Mouse (Mus musculus) pancreas, adult 10 weeks (tissue): ENCODE measurements around the gene Deaf1. TPM values are rescaled to one million over a fixed set of nuclear protein-coding genes. Genes with fewer than 3 reads are reported as not detected.

ENCODE experiments used
- polyA plus RNA-seq: library from polyadenylated mRNA; stranded (reverse); fragments of 350-450 nt; fragmentation: Illumina TruSeq; extraction: RNeasy Lipid Tissue Mini Kit (QIAGEN cat#74804); gene quantifications from one replicate; pipeline ENCODE4 v1.2.3, GENCODE M21; 2015; ENCODE audit warnings: low read depth, low replicate concordance; ENCODE audit not compliant: insufficient read depth

Gene Deaf1
- polyA plus RNA-seq: 23.3 TPM

DNA sequence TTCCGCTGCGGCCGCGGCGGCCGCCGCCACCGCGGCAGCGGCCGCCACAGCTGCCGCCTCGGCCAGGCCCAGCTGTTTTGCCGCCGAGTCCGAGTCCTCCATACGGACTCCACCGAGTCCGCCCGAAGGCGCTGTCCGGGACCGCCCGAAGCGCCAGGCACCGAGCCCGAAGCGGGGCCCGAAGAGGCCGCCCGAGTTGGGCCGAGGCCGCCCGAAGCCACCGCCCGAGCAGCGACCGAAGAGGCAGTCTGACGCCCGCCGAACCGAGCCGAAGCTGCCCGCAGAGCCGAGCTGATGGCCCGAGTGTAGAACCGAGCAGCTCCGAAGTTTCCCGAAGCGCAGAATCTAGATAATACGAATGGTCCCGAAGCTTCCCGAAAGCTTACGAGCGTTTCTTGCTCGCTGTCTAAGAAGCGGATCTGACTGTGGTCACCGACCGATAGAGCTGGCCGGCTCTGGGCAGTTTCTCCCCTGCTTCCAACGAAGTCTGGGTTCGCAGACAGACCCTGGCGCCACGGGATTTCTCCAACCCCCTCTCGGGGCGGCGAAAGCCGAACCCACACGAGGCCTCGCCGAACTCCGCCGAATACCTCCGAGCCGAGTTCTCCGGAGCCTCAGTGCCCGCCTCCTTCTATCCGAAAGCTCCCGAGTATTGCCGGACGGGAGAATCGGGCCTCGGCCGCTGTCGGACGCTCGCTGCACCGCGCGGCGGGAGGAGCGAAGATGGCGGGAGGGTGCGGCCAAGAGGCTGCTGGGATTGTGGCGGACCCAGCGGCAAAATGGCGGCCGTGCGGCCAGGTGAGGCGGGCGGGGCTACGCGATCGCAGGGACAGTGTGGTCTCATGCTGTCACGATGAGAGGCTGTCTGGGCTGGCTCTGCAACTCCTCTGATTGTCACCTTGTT lies at the start of gene Deaf1, which contains the start of gene Tmem80:
Gene Deaf1 (minus strand): TSS at position 222 of the 904 bp plus-strand sequence.
Gene Tmem80 (plus strand): TSS at position 271 of the 904 bp plus-strand sequence.

DNA sequence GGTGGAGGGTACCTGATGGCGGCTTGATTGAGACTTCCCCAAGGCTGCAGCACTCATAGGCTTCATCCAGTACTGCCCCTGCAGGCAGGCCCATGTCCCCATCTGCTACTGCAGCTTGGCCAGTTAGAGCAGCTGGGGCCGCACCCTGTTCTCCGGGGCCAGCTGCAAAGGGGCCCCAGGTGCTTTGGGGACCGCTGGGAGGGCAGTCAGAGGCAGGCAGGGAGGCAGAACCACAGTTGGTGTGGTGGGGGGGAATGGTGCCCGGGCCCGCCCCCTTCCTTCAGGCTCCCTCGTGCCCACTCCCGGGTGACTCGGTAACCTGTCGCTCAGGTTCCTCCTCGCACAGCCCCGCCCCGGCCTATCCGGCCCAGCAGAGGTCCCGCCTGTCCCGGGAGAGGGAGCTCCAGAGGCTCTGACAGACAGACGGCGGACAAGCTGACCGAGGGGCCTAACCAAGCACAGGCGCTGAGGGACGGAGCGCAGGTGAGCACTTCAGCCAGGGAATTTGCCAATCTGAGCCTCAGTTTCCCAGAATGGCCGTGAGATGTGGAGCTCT lies 11.2 kb upstream of the Deaf1 start, which contains the start of gene Eps8l2:
Gene Eps8l2 (plus strand): TSS at position 305 of the 556 bp plus-strand sequence.

DNA sequence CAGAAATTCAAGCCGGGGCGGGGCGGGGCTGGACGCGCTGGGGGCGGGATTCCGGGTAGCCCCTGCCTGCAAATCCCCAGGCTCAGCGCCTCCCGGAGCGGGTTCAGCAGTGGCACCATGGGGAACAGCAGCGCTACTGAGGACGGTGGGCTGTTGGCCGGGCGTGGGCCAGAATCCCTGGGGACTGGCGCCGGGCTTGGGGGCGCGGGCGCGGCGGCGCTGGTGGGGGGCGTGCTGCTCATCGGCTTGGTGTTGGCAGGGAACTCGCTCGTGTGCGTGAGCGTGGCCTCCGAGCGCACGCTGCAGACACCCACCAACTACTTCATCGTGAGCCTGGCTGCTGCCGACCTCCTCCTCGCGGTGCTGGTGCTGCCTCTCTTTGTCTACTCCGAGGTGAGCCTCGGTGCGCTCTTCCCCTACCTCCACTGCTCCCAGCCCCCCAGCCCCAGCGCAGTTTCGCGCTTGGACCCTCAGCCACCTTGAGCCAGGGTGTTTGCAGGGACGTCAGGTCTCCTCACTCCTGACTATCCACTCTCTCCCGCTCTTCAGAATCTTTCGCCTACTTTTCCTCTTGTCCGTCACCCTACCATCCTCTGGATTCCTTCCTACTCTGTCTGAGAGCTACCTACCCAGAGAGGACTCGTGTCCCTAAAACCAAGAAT lies 35.4 kb downstream of the Deaf1 start, which contains the start of gene Drd4:
Gene Drd4 (plus strand): TSS at position 86 of the 662 bp plus-strand sequence.

DNA sequence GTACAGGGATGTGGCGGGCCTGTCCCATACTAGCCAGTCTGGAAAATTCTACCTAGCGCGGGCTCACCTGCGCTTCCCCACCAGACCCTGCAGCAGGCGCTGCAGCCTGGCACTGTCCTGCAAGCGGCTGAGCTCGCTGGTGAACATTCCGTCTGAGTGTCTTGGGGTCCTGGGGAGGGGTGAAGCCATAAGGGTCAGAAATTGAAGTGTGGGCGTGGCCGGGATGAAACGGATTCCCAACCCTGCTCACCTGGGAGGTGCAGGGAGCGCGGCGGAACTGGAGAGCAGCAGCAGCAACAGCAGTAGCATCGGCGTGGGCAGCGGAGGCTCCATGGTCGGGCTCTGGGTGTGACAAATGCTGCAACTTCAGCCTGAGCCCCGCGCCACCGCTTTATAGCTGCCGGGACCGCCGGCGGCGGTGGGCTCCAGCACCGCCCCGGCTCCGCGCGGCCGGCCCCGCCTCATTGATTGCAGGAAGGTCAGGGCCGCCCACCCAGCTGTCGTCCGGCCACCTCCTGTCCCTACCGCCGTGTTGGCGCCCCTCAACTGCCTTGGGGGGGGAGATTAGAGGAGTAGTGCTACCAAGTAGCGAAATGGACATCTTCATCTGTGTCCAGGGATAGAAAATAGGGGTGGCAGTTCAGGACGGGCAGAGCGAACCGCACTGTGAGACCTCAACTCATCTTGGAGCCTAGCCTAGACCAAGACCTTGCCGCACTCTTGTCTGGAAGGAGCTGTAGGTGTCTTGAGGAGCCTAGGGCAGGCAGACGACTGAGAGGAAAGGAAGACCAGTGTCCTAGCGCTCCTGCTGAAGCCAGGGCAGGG lies 48.5 kb downstream of the Deaf1 start, which contains the start of gene Sct:
Gene Sct (minus strand): TSS at position 368 of the 825 bp plus-strand sequence.

DNA sequence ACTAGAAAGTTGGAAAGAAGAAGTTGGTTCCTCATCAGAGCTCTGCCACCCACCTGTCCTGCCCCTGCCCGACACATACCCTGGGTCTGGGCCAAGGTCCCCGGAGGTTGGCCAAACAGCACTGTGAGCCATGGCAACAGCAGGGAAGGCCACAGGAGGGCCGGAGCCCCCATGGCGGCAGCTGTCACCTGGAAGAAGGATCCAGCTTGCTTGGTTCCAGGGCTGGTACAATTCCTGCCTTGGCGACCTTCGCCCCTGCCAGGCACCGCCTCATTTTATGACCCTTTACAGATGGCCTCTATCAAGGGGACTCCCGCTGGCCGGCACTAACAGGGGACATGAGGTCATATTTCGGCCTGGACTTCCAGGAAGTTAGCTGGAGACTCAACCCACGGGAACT lies 50.9 kb downstream of the Deaf1 start, which contains the start of gene Cdhr5:
Gene Cdhr5 (minus strand): TSS at position 241 of the 400 bp plus-strand sequence.

DNA sequence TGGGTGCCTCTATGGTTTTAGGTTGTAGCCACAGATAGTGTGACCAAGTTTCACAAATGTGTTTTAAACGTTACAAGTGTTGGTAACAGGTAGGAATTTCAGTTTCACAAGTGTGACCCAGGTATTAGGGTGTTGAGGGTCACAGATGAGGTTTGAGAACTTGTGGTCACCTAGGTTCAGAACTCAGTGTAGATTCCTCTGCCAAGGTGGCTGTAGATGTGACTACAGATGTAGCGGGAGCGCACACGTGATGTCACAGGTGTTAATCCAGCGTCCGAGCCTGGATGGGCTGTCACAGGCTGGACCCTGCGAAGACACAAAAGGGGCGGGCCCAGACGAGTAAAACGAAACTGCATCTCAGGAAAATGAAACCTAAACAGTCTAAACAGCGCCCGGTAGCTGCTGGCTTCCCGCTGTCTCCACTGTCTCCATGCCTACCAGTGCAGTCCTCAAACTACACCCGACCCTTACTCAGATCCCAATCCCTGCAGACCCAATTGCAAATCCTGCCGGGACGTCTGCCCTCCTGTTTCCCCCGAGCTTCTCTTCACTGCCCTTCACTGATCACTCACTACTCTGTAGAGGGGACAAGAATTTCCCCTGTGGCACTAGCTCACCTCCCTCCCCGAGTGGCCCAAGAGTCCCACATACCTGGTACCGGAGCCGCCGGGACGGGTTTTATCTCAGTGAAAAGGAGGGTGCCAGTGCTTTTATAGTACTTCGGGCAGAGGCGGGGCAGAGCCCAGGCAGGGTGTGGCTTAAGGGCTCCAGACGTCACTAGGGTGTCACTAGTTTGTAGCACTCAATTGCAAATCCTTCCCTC lies 61.5 kb downstream of the Deaf1 start, which contains the start of gene Irf7:
Gene Irf7 (minus strand): TSS at position 743 of the 823 bp plus-strand sequence.

Other genes with a start within 250 kb of the Deaf1 start
- gene Pkp3, start 249.5 kb downstream of the Deaf1 start, polyA plus RNA-seq: 12.4 TPM
- gene Sigirr, start 227.1 kb downstream of the Deaf1 start, polyA plus RNA-seq: 8.7 TPM
- 0.35 TPM for gene Ano9, start 209.9 kb downstream of the Deaf1 start, polyA plus RNA-seq
- 4.1 TPM for gene Ptdss2, start 205.3 kb downstream of the Deaf1 start, polyA plus RNA-seq
- gene Rnh1, start 154.8 kb downstream of the Deaf1 start, polyA plus RNA-seq: 56.7 TPM
- gene Hras, start 133.7 kb downstream of the Deaf1 start, polyA plus RNA-seq: 22.7 TPM
- 1.4 TPM for gene Lrrc56, start 133.5 kb downstream of the Deaf1 start, polyA plus RNA-seq
- gene Lmntd2, start 113.6 kb downstream of the Deaf1 start, polyA plus RNA-seq: 5.9 TPM
- gene Rassf7, start 111.8 kb downstream of the Deaf1 start, polyA plus RNA-seq: 12.7 TPM
- gene Phrf1, start 98.9 kb downstream of the Deaf1 start, polyA plus RNA-seq: 31.0 TPM
- gene Irf7, start 61.2 kb downstream of the Deaf1 start, polyA plus RNA-seq: 8.0 TPM
- not detected for gene Cdhr5, start 50.9 kb downstream of the Deaf1 start, polyA plus RNA-seq
- not detected for gene Sct, start 48.6 kb downstream of the Deaf1 start, polyA plus RNA-seq
- gene Drd4, start 35.7 kb downstream of the Deaf1 start, polyA plus RNA-seq: not detected
- 11.4 TPM for gene Tmem80, start within 50 bp of the Deaf1 start, polyA plus RNA-seq
- gene Eps8l2, start 11.2 kb upstream of the Deaf1 start, polyA plus RNA-seq: 35.8 TPM
- 61.6 TPM for gene Taldo1, start 64.5 kb upstream of the Deaf1 start, polyA plus RNA-seq
- 17.6 TPM for gene Gatd1, start 86.4 kb upstream of the Deaf1 start, polyA plus RNA-seq
- gene Cend1, start 101.8 kb upstream of the Deaf1 start, polyA plus RNA-seq: 0.98 TPM
- 14.0 TPM for gene Slc25a22, start 110.2 kb upstream of the Deaf1 start, polyA plus RNA-seq
- 0.30 TPM for gene Pidd1, start 116.3 kb upstream of the Deaf1 start, polyA plus RNA-seq
- 634 TPM for gene Rplp2, start 119.7 kb upstream of the Deaf1 start, polyA plus RNA-seq
- 21.8 TPM for gene Pnpla2, start 127.5 kb upstream of the Deaf1 start, polyA plus RNA-seq
- gene Cracr2b, start 133.4 kb upstream of the Deaf1 start, polyA plus RNA-seq: 31.6 TPM
- gene Cd151, start 139.7 kb upstream of the Deaf1 start, polyA plus RNA-seq: 50.4 TPM
- gene Polr2l, start 147.4 kb upstream of the Deaf1 start, polyA plus RNA-seq: 16.0 TPM
- gene Tspan4, start 147.6 kb upstream of the Deaf1 start, polyA plus RNA-seq: 14.3 TPM
- gene Chid1, start 212.2 kb upstream of the Deaf1 start, polyA plus RNA-seq: 7.9 TPM
- 11.3 TPM for gene Ap2a2, start 234.5 kb upstream of the Deaf1 start, polyA plus RNA-seq